Mouse (Mus musculus) intestine, postnatal 0 days (tissue): ENCODE data around the gene B3galt4. TPM values are rescaled to one million over a fixed set of nuclear protein-coding genes. Genes with fewer than 3 reads are reported as not detected.

ENCODE experiments used
- ATAC-seq: fragments of 200-750 bp; cut with Nextera tagmentation; 2 replicates; pipeline ENCODE4 v1.8.0; 2017; ENCODE audit warnings: mild to moderate bottlenecking, moderate TSS enrichment, moderate library complexity
- H3K27ac ChIP-seq: fragments of 300-500 bp; sonication (generic); 2 replicates; pipeline ENCODE4 v1.5.1; 2014; ENCODE audit warnings: mild to moderate bottlenecking, low read depth, low read length, moderate library complexity
- H3K27me3 ChIP-seq: fragments of 300-500 bp; sonication (generic); replicated peaks from 2 replicates; pipeline ENCODE4 v1.6.1; 2014; ENCODE audit warnings: low read length, mixed read lengths; ENCODE audit not compliant: control insufficient read depth, insufficient read depth
- H3K36me3 ChIP-seq: fragments of 300-500 bp; sonication (generic); 2 replicates; pipeline ENCODE4 v1.6.1; 2014; ENCODE audit warnings: mild to moderate bottlenecking, moderate library complexity; ENCODE audit not compliant: control insufficient read depth, insufficient read depth
- H3K4me1 ChIP-seq: fragments of 300-500 bp; sonication (generic); replicated peaks from 2 replicates; pipeline ENCODE4 v1.6.1; 2014; ENCODE audit warnings: antibody characterized with exemption, low read length, mixed read lengths; ENCODE audit not compliant: control insufficient read depth, insufficient read depth
- H3K4me2 ChIP-seq: fragments of 300-500 bp; sonication (generic); replicated peaks from 2 replicates; pipeline ENCODE4 v1.6.1; 2014; ENCODE audit warnings: low read depth, mild to moderate bottlenecking, moderate library complexity
- H3K4me3 ChIP-seq: fragments of 300-500 bp; sonication (generic); 2 replicates; pipeline ENCODE4 v1.5.1; 2014; ENCODE audit warnings: low read depth, low read length
- H3K9ac ChIP-seq: fragments of 300-500 bp; sonication (generic); 2 replicates; pipeline ENCODE4 v1.6.1; 2014; ENCODE audit warnings: mild to moderate bottlenecking, low read depth, low read length
- H3K9me3 ChIP-seq: fragments of 300-500 bp; sonication (generic); 2 replicates; pipeline ENCODE4 v1.6.1; 2016; ENCODE audit warnings: mixed run types; ENCODE audit not compliant: control insufficient read depth
- CTCF ChIP-seq: sonication (generic); IDR thresholded peaks from 2 replicates; pipeline ENCODE4 v1.5.1; 2016; ENCODE audit warnings: low read depth, mild to moderate bottlenecking, control low read depth, antibody characterized with exemption, moderate library complexity
- WGBS: fragments of 180-500 bp; shearing (Covaris S2); extraction: QIAGEN DNeasy Blood & Tissue Kit; methylation state at CpG from one replicate; pipeline ENCODE4 v1.1.7; 2014; 5-methylcytosine and 5-hydroxymethylcytosine counted together
- polyA plus RNA-seq: library from polyadenylated mRNA; unstranded; fragments of >200 nt; fragmentation: Nextera tagmentation; extraction: Ambion mirVana; gene quantifications from 2 replicates; pipeline ENCODE4 v1.2.1, GENCODE M21; 2015

B3galt4 gene
- polyA plus RNA-seq, 1 experiment from 2014 or later, result 15.0 TPM

- H3K4me3 ChIP-seq, result no peak overlapping the region
- ATAC-seq, result no peak
- H3K27me3 ChIP-seq, result no peaks in the 10 kb centered on the region
- no peaks in the 10 kb centered on the region for H3K36me3 ChIP-seq
- H3K4me1 ChIP-seq, result no peaks in the 10 kb centered on the region; the same call in 1 of the 2 replicates
- no peak overlapping the region for H3K9ac ChIP-seq
- no peak overlapping the region; the same call in 1 of the 2 replicates for H3K27ac ChIP-seq
- WGBS, result 75% methylated on average over 19 of the region's 19 CpGs
- TF ChIP-seq CTCF, result no peak
- H3K9me3 ChIP-seq, result no peaks in the 10 kb centered on the region
- H3K4me2 ChIP-seq, result peak overlapping the region; percentile 73; the same call in 1 of the 2 replicates
These were observed 29.1 kb upstream of the B3galt4 start for GRCm38 (mm10) chr17:33980181-33981035.

DNA sequence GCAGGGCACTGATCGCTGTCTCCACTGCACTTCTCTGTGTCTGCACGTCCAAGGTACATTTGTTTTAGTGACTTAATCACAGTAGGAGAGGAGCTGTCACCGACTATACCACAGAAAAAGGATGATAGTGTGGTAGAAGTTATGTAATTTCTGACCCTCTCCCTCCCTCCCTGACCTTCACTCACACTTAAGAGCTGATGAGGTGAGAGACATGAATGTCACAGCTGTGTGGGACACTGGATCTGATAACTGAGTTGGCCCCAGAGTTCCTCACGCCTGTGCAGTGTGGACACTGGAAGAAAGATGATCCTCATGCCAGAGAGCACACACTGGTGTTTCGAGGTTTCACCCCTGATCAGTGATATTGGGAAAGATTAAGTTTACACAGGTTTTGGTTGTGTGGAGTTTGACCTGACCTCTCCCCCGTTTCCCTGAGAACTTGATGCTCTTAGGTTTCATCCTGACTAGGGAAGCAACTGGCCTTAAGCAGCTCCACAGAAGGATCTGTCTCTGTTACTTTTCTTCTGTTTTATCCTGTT is 28.3 kb upstream of the B3galt4 start:
- Histone ChIP-seq H3K27me3 (no peaks in the 10 kb centered on the region), H3K9me3 (no peaks in the 10 kb centered on the region), H3K27ac (peak overlapping the region; percentile 82), H3K9ac (no peak overlapping the region), H3K4me3 (no peak overlapping the region), H3K4me1 (no peaks in the 10 kb centered on the region; the same call in 1 of the 2 replicates), H3K4me2 (peak overlapping the region; percentile 87; the same call in 1 of the 2 replicates), H3K36me3 (no peaks in the 10 kb centered on the region)
- 58% methylated on average over 6 of the region's 6 CpGs for WGBS
- TF ChIP-seq CTCF, result no peak
- no peak for ATAC-seq

DNA sequence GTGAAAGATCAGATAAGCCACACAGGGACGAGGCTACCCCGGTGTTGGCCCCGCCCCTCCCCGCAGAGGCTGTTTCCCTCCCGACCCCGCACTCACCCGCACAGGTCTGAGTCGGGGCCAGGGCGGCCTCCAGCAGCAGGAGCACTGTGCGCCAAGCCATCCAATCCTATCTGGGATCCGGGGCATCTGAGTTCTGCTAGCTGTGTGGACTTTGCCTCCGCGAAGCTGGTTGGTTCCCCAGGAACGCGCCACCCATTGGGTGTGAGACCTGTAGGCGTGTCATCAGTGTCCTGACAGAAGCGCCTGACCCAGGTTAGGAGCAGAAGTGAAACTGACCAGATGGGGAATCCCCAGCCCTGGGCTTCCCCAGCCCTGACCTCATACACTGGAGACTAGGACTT is 27.3 kb upstream of the B3galt4 start:
- TF ChIP-seq CTCF, result no peak
- peak overlapping the region; percentile 52 for H3K4me3 ChIP-seq
- no peaks in the 10 kb centered on the region for H3K36me3 ChIP-seq
- H3K27ac ChIP-seq, result peak overlapping the region; percentile 82
- ATAC-seq, result peak; percentile 95
- WGBS, result under 1% methylated on average over 15 of the region's 17 CpGs
- peak overlapping the region; percentile 87 for H3K4me2 ChIP-seq
- peak overlapping the region; percentile 41 for H3K9ac ChIP-seq
- H3K27me3 ChIP-seq, result no peaks in the 10 kb centered on the region
- H3K9me3 ChIP-seq, result no peaks in the 10 kb centered on the region
- H3K4me1 ChIP-seq, result no peaks in the 10 kb centered on the region; the same call in 1 of the 2 replicates

GRCm38 (mm10) chr17:33977861-33978557 is 26.7 kb upstream of the B3galt4 start:
- Histone ChIP-seq H3K27me3 (no peaks in the 10 kb centered on the region), H3K4me2 (peak overlapping the region; percentile 87), H3K27ac (peak overlapping the region; percentile 54; the same call in 1 of the 2 replicates), H3K36me3 (no peaks in the 10 kb centered on the region), H3K4me3 (peak overlapping the region; percentile 52), H3K9me3 (no peaks in the 10 kb centered on the region), H3K9ac (peak overlapping the region; percentile 41), H3K4me1 (no peaks in the 10 kb centered on the region; the same call in 1 of the 2 replicates)
- 1% methylated on average over 57 of the region's 57 CpGs for WGBS
- TF ChIP-seq CTCF, result no peak
- ATAC-seq, result no peak

GRCm38 (mm10) chr17:33973572-33973971 is 22.3 kb upstream of the B3galt4 start:
- 62% methylated on average over 3 of the region's 3 CpGs for WGBS
- Histone ChIP-seq H3K9ac (no peak overlapping the region), H3K36me3 (no peaks in the 10 kb centered on the region), H3K4me1 (no peaks in the 10 kb centered on the region), H3K27ac (no peak overlapping the region), H3K9me3 (no peaks in the 10 kb centered on the region), H3K27me3 (no peaks in the 10 kb centered on the region), H3K4me3 (no peak overlapping the region), H3K4me2 (no peak overlapping the region)
- TF ChIP-seq CTCF, result no peak
- no peak for ATAC-seq

- TF ChIP-seq CTCF, result no peak
- Histone ChIP-seq H3K9ac (no peak overlapping the region), H3K9me3 (no peaks in the 10 kb centered on the region), H3K4me3 (no peak overlapping the region), H3K27ac (no peak overlapping the region), H3K4me2 (no peak overlapping the region), H3K4me1 (no peaks in the 10 kb centered on the region), H3K36me3 (no peaks in the 10 kb centered on the region), H3K27me3 (no peaks in the 10 kb centered on the region)
- no peak for ATAC-seq
- 7% methylated on average over 1 of the region's 1 CpGs for WGBS
These were observed 21.4 kb upstream of the B3galt4 start for GRCm38 (mm10) chr17:33972691-33973090.
